Mouse (Mus musculus): ENCODE results near the gene Adam23. TPM values are rescaled to one million over a fixed set of nuclear protein-coding genes. Genes with fewer than 3 reads are reported as not detected.

The Adam23 gene
- polyA plus RNA-seq, 1 experiment: 0.43 TPM

DNA sequence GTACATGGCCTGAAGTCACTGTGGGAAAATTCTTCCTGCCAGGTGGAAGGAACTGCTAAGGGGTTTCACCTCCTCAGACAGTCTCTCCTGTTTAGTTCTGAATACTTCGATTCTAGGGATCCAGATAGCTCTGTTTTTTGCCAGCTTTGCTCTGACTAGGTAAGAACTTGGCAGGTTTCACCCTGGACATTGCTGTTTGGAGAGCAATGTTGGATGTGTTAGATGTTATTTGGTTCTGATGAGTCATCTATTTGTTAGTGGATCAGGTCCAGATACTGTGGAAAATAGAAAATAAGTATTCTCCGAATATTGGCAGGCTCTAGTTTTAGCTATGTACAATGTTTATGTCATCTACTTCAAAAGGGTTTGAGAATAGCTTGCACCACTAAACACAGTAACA lies 41.0 kb downstream of the Adam23 start:
- TF ChIP-seq POLR2AphosphoS2 (IDR thresholded peaks at IDR 0.05; ENCODE audit: insufficient read length, low read depth): no peak
- TF ChIP-seq TCF3 (IDR thresholded peaks at IDR 0.05; ENCODE audit: insufficient read length, low read depth): no peak
- no peak for TF ChIP-seq MYOD1 (IDR thresholded peaks at IDR 0.05; ENCODE audit: control insufficient read depth in 1 of 3, insufficient read length in 2 of 3, low read depth in 2 of 3)
- TF ChIP-seq POLR2A (IDR thresholded peaks at IDR 0.05; ENCODE audit: insufficient read length, low read depth): no peak
- TF ChIP-seq SRF (IDR thresholded peaks at IDR 0.05; ENCODE audit: control insufficient read depth, insufficient read length, low read depth): no peak
- no peak for TF ChIP-seq MAX (IDR thresholded peaks at IDR 0.05; ENCODE audit: low read depth)
- no peak for TF ChIP-seq TCF12 (IDR thresholded peaks at IDR 0.05; ENCODE audit: insufficient read depth, poor library complexity, severe bottlenecking)
- no peak for TF ChIP-seq USF1 (IDR thresholded peaks at IDR 0.05; ENCODE audit: low read depth)
- TF ChIP-seq CEBPB (IDR thresholded peaks at IDR 0.05; ENCODE audit: insufficient read depth, poor library complexity, severe bottlenecking): no peak
- TF ChIP-seq MYOG (IDR thresholded peaks at IDR 0.05; ENCODE audit: control insufficient read depth in 1 of 3, insufficient read depth in 1 of 3, insufficient read length in 2 of 3, low read depth in 2 of 3): no peak
- Histone ChIP-seq H3K79me2 (ENCODE audit: control insufficient read depth, insufficient read depth) (no peaks in the 10 kb centered on the region), H3K4me3 (no peak overlapping the region), H3K27me3 (ENCODE audit: control insufficient read depth, insufficient read depth, insufficient read length) (no peaks in the 10 kb centered on the region), H3ac (ENCODE audit: control insufficient read depth, insufficient read length) (no peak overlapping the region), H3K4me2 (ENCODE audit: low read depth) (no peak overlapping the region), H3K36me3 (ENCODE audit: control insufficient read depth, insufficient read depth) (no peaks in the 10 kb centered on the region)

GRCm38 (mm10) chr1:63491001-63491400 lies 45.3 kb downstream of the Adam23 start:
- Histone ChIP-seq H3K27me3 (ENCODE audit: control insufficient read depth, insufficient read depth, insufficient read length) (no peaks in the 10 kb centered on the region), H3K4me3 (no peak overlapping the region), H3K36me3 (ENCODE audit: control insufficient read depth, insufficient read depth) (no peaks in the 10 kb centered on the region), H3K4me2 (ENCODE audit: low read depth) (no peak overlapping the region), H3K79me2 (ENCODE audit: control insufficient read depth, insufficient read depth) (no peaks in the 10 kb centered on the region), H3ac (ENCODE audit: control insufficient read depth, insufficient read length) (no peak overlapping the region)
- TF ChIP-seq REST (IDR thresholded peaks at IDR 0.05; ENCODE audit: insufficient read depth, insufficient read length) (no peak), POLR2AphosphoS2 (IDR thresholded peaks at IDR 0.05; ENCODE audit: insufficient read length, low read depth) (no peak), SRF (IDR thresholded peaks at IDR 0.05; ENCODE audit: control insufficient read depth, insufficient read length, low read depth) (no peak), POLR2A (IDR thresholded peaks at IDR 0.05; ENCODE audit: insufficient read length, low read depth) (no peak), MYOG (IDR thresholded peaks at IDR 0.05; ENCODE audit: control insufficient read depth in 1 of 3, insufficient read depth in 1 of 3, insufficient read length in 2 of 3, low read depth in 2 of 3) (no peak), MYOD1 (IDR thresholded peaks at IDR 0.05; ENCODE audit: control insufficient read depth in 1 of 3, insufficient read length in 2 of 3, low read depth in 2 of 3) (no peak), TCF3 (IDR thresholded peaks at IDR 0.05; ENCODE audit: insufficient read length, low read depth) (no peak), MAX (IDR thresholded peaks at IDR 0.05; ENCODE audit: low read depth) (no peak), USF1 (IDR thresholded peaks at IDR 0.05; ENCODE audit: low read depth) (no peak), CEBPB (IDR thresholded peaks at IDR 0.05; ENCODE audit: insufficient read depth, poor library complexity, severe bottlenecking) (no peak), TCF12 (IDR thresholded peaks at IDR 0.05; ENCODE audit: insufficient read depth, poor library complexity, severe bottlenecking) (no peak), E2F4 (IDR thresholded peaks at IDR 0.05; ENCODE audit: insufficient read depth) (no peak)

- TF ChIP-seq E2F4 (IDR thresholded peaks at IDR 0.05; ENCODE audit: insufficient read depth) (no peak), POLR2AphosphoS2 (IDR thresholded peaks at IDR 0.05; ENCODE audit: insufficient read length, low read depth) (no peak), TCF12 (IDR thresholded peaks at IDR 0.05; ENCODE audit: insufficient read depth, poor library complexity, severe bottlenecking) (no peak), MYOD1 (IDR thresholded peaks at IDR 0.05; ENCODE audit: control insufficient read depth in 1 of 3, insufficient read length in 2 of 3, low read depth in 2 of 3) (no peak), REST (IDR thresholded peaks at IDR 0.05; ENCODE audit: insufficient read depth, insufficient read length) (no peak), CEBPB (IDR thresholded peaks at IDR 0.05; ENCODE audit: insufficient read depth, poor library complexity, severe bottlenecking) (no peak), TCF3 (IDR thresholded peaks at IDR 0.05; ENCODE audit: insufficient read length, low read depth) (no peak), MYOG (IDR thresholded peaks at IDR 0.05; ENCODE audit: control insufficient read depth in 1 of 3, insufficient read depth in 1 of 3, insufficient read length in 2 of 3, low read depth in 2 of 3) (no peak), SRF (IDR thresholded peaks at IDR 0.05; ENCODE audit: control insufficient read depth, insufficient read length, low read depth) (no peak), MAX (IDR thresholded peaks at IDR 0.05; ENCODE audit: low read depth) (no peak), POLR2A (IDR thresholded peaks at IDR 0.05; ENCODE audit: insufficient read length, low read depth) (no peak), USF1 (IDR thresholded peaks at IDR 0.05; ENCODE audit: low read depth) (no peak)
- Histone ChIP-seq H3K4me3 (no peak overlapping the region), H3ac (ENCODE audit: control insufficient read depth, insufficient read length) (no peak overlapping the region), H3K4me2 (ENCODE audit: low read depth) (no peak overlapping the region), H3K27me3 (ENCODE audit: control insufficient read depth, insufficient read depth, insufficient read length) (no peaks in the 10 kb centered on the region), H3K36me3 (ENCODE audit: control insufficient read depth, insufficient read depth) (no peaks in the 10 kb centered on the region), H3K79me2 (ENCODE audit: control insufficient read depth, insufficient read depth) (no peaks in the 10 kb centered on the region)
These were observed 47.6 kb downstream of the Adam23 start for GRCm38 (mm10) chr1:63493325-63493724.

- Histone ChIP-seq H3K4me2 (ENCODE audit: low read depth) (no peak overlapping the region), H3ac (ENCODE audit: control insufficient read depth, insufficient read length) (no peak overlapping the region), H3K79me2 (ENCODE audit: control insufficient read depth, insufficient read depth) (no peaks in the 10 kb centered on the region), H3K36me3 (ENCODE audit: control insufficient read depth, insufficient read depth) (no peaks in the 10 kb centered on the region), H3K27me3 (ENCODE audit: control insufficient read depth, insufficient read depth, insufficient read length) (no peaks in the 10 kb centered on the region), H3K4me3 (no peak overlapping the region)
- no peak for TF ChIP-seq POLR2AphosphoS2 (IDR thresholded peaks at IDR 0.05; ENCODE audit: insufficient read length, low read depth)
- TF ChIP-seq USF1 (IDR thresholded peaks at IDR 0.05; ENCODE audit: low read depth): no peak
- TF ChIP-seq SRF (IDR thresholded peaks at IDR 0.05; ENCODE audit: control insufficient read depth, insufficient read length, low read depth): no peak
- TF ChIP-seq TCF12 (IDR thresholded peaks at IDR 0.05; ENCODE audit: insufficient read depth, poor library complexity, severe bottlenecking): no peak
- no peak for TF ChIP-seq CEBPB (IDR thresholded peaks at IDR 0.05; ENCODE audit: insufficient read depth, poor library complexity, severe bottlenecking)
- TF ChIP-seq MYOG (IDR thresholded peaks at IDR 0.05; ENCODE audit: control insufficient read depth in 1 of 3, insufficient read depth in 1 of 3, insufficient read length in 2 of 3, low read depth in 2 of 3): no peak
- no peak for TF ChIP-seq E2F4 (IDR thresholded peaks at IDR 0.05; ENCODE audit: insufficient read depth)
- TF ChIP-seq REST (IDR thresholded peaks at IDR 0.05; ENCODE audit: insufficient read depth, insufficient read length): no peak
- TF ChIP-seq TCF3 (IDR thresholded peaks at IDR 0.05; ENCODE audit: insufficient read length, low read depth): no peak
- no peak for TF ChIP-seq POLR2A (IDR thresholded peaks at IDR 0.05; ENCODE audit: insufficient read length, low read depth)
- TF ChIP-seq MYOD1 (IDR thresholded peaks at IDR 0.05; ENCODE audit: control insufficient read depth in 1 of 3, insufficient read length in 2 of 3, low read depth in 2 of 3): no peak
- no peak for TF ChIP-seq MAX (IDR thresholded peaks at IDR 0.05; ENCODE audit: low read depth)
These were observed 61.7 kb downstream of the Adam23 start for GRCm38 (mm10) chr1:63507386-63507785.

Measured in myocyte (in vitro differentiated cells).